Mouse (Mus musculus) small intestine, adult 2 months (tissue): ENCODE results near the gene Maml2. TPM values are rescaled to one million over a fixed set of nuclear protein-coding genes. Genes with fewer than 3 reads are reported as not detected.

Experiments used
- H3K27ac ChIP-seq: fragments of 200-500 bp; 2 replicates; pipeline ENCODE4 v1.5.1; 2012; ENCODE audit warnings: low read depth, low read length, control low read depth, inconsistent platforms; ENCODE audit not compliant: insufficient read depth
- H3K27me3 ChIP-seq: fragments of 200-500 bp; 2 replicates; pipeline ENCODE4 v1.6.1; 2012; ENCODE audit warnings: mild to moderate bottlenecking, moderate library complexity, low read length, inconsistent platforms; ENCODE audit not compliant: control insufficient read depth, insufficient read depth
- H3K36me3 ChIP-seq: fragments of 200-500 bp; 2 replicates; pipeline ENCODE4 v1.6.1; 2012; ENCODE audit warnings: mild to moderate bottlenecking, low read length, control low read depth, inconsistent platforms; ENCODE audit not compliant: control insufficient read depth, insufficient read depth
- H3K4me1 ChIP-seq: fragments of 200-500 bp; 2 replicates; pipeline ENCODE4 v1.6.1; 2012; ENCODE audit warnings: low read length, inconsistent platforms, mixed read lengths; ENCODE audit not compliant: control insufficient read depth, insufficient read depth, insufficient read length
- H3K4me3 ChIP-seq: fragments of 200-500 bp; 2 replicates; pipeline ENCODE4 v1.5.1; 2012; ENCODE audit warnings: low read depth, mild to moderate bottlenecking, control low read depth, inconsistent platforms, low read length, moderate library complexity
- CTCF ChIP-seq: fragments of 200-500 bp; IDR thresholded peaks from 2 replicates; pipeline ENCODE4 v1.5.1; 2012; ENCODE audit warnings: low read depth, mild to moderate bottlenecking, control low read depth, inconsistent platforms, low read length, moderate library complexity, mixed read lengths; ENCODE audit not compliant: insufficient replicate concordance, insufficient read length; ENCODE audit errors: extremely low read depth
- POLR2A ChIP-seq: fragments of 200-500 bp; IDR thresholded peaks from 2 replicates; pipeline ENCODE4 v1.6.1; 2012; ENCODE audit warnings: low read depth, mild to moderate bottlenecking, control low read depth, inconsistent platforms, low read length, moderate library complexity
- WGBS: fragments of 180-500 bp; shearing (Covaris S2); methylation state at CpG from one replicate; pipeline ENCODE4 v1.1.7; 2018; 5-methylcytosine and 5-hydroxymethylcytosine counted together
- polyA plus RNA-seq: library from polyadenylated mRNA; depleted of rRNA; stranded (reverse); fragments of >200 nt; gene quantifications from 2 replicates; pipeline ENCODE4 v1.2.3, GENCODE M21; 2012

The Maml2 gene
- polyA plus RNA-seq, 1 experiment = 2.8 TPM

- H3K4me3 ChIP-seq = no peak overlapping the region
- no peaks in the 10 kb centered on the region for H3K27me3 ChIP-seq
- WGBS = 82% methylated on average over 4 of the region's 4 CpGs
- TF ChIP-seq CTCF = no peak
- no peak for TF ChIP-seq POLR2A
- H3K27ac ChIP-seq = no peak overlapping the region
- H3K4me1 ChIP-seq = no peaks in the 10 kb centered on the region
- no peaks in the 10 kb centered on the region for H3K36me3 ChIP-seq
These were observed 354.1 kb downstream of the Maml2 start for GRCm38 (mm10) chr9:13651828-13652227.

DNA sequence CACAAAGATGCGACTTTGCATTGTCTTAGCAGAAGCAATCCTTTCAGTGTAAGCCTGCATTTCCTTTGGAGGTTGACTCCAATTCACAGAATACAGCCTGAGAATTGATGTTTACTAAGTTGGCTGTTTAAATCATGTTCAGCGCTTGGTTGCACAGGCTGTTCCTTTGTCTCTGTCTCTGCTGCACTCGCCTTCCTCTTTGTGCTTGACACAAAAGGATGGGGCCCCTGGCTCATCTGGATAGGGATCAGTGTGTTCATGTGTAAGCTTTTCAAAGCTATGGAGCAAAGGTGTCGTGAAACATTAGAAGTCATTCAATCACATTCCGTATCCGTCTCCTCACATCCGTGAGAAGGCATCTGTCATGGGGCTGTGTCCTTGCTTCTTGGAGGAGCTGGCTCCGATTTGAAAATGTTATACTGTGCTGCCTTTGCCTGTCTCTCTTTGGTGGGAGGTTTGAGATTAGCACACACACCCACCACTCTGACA, 354.7 kb downstream of the Maml2 start:
- TF ChIP-seq CTCF = no peak
- TF ChIP-seq POLR2A = no peak
- Histone ChIP-seq H3K27ac (no peak overlapping the region), H3K4me3 (no peak overlapping the region)

GRCm38 (mm10) chr9:13652917-13653316, 355.2 kb downstream of the Maml2 start:
- Histone ChIP-seq H3K27ac (no peak overlapping the region), H3K4me3 (no peak overlapping the region), H3K36me3 (no peaks in the 10 kb centered on the region), H3K27me3 (no peaks in the 10 kb centered on the region), H3K4me1 (no peaks in the 10 kb centered on the region)
- 20% methylated on average over 3 of the region's 3 CpGs for WGBS
- TF ChIP-seq CTCF (no peak), POLR2A (no peak)

More for the DNA sequence above, 354.7 kb downstream of the Maml2 start:
- no peaks in the 10 kb centered on the region for H3K27me3 ChIP-seq
- H3K4me1 ChIP-seq = no peaks in the 10 kb centered on the region
- WGBS = 83% methylated on average over 8 of the region's 8 CpGs
- no peaks in the 10 kb centered on the region for H3K36me3 ChIP-seq

DNA sequence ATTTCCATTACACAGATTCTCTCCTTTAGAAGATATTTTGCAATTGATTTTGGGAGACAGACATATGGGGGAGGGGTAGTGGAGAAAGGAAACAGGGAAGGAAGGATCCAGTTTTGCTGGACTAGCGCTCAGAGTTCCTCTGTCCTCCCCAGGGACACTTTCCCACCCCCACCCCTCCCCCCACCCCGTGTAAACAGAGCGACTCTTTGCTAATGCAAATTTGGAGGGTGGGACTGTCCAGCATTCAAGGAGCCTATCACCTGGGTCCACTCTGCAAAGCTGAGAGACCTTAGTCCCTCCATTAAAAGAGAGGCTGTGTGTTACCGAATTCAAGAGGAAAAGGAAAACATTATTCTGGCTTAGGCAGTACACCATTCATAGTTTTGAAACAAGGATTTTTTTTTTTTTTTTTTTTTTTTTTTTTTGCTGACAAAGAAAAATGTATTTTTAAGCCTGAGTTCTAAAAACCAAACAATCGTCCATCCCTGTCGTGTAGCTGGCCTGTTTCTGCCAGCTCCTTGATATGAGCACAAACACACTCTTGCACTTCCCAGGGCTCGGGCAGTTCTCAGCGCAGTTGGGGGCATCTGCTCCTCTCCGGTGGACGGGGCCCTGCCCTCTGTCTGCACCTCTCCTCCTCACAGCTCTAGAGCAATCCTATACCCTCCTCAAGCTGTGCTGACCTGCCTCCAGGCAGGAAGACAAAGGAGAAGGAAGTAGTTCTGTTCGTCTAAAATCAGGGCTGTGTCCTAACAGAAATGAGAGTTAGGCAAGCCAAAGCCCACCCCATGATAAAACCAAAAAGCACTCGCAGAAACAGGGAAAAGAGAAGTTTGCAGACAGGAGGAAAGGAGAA, 364.2 kb downstream of the Maml2 start:
- Histone ChIP-seq H3K4me1 (peaks cover 2% of the 10 kb centered on the region; the same call in 1 of the 2 replicates), H3K36me3 (no peaks in the 10 kb centered on the region), H3K4me3 (no peak overlapping the region), H3K27me3 (no peaks in the 10 kb centered on the region), H3K27ac (no peak overlapping the region)
- WGBS = 15% methylated on average over 12 of the region's 12 CpGs
- TF ChIP-seq POLR2A (no peak), CTCF (no peak)

DNA sequence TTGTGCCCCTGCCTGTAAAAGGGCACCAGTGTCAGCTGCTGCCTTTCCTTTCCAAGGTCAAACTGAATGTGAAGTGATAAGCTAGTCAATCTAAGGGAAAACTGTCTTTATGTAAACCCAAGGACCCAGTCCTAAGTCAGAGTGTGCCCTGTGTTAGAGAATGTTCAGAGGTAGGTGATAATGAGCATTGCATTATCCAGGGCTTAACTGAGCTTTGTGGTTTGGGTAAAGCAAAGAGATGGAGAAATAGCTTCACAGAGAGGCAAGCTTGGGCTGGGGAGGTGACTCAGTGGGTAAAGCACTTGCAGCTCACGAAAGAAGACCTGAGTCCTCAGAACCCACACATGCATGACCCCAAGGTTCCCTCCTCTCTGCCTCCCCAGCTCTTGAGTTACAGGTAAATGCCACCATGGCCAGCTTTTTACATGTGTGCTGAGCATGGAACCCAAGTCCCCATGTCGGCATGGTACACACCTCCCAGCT, 367.8 kb downstream of the Maml2 start:
- Histone ChIP-seq H3K4me3 (no peak overlapping the region), H3K36me3 (no peaks in the 10 kb centered on the region), H3K27me3 (no peaks in the 10 kb centered on the region), H3K27ac (no peak overlapping the region), H3K4me1 (peaks cover 2% of the 10 kb centered on the region; the same call in 1 of the 2 replicates)
- TF ChIP-seq POLR2A (no peak), CTCF (no peak)
- WGBS = 93% methylated on average over 2 of the region's 2 CpGs

DNA sequence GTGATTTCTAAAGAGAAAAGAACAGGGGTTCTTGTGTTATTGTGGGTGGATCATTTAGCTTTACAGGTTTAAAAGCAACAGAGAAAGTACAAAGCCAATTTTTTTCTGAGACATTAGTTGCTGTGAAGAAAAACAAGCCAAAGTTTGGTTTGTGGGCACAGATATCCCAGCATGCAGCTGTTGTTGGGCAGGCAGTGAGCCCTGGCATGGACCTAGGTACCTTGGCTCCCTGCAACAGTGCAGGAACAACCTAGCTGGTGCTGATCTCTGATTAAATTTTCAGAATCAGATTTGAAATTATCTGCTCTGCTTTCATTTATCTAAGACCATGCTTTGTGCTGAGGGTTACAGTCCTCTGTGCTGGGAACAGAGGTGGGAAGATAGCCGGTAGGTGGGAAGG, 370.2 kb downstream of the Maml2 start:
- Histone ChIP-seq H3K27me3 (no peaks in the 10 kb centered on the region), H3K4me3 (no peak overlapping the region), H3K36me3 (no peaks in the 10 kb centered on the region), H3K27ac (no peak overlapping the region), H3K4me1 (no peaks in the 10 kb centered on the region)
- TF ChIP-seq POLR2A (no peak), CTCF (no peak)
- WGBS = 96% methylated on average over 1 of the region's 1 CpGs

GRCm38 (mm10) chr9:13668742-13669141, 371.0 kb downstream of the Maml2 start:
- H3K27me3 ChIP-seq = no peaks in the 10 kb centered on the region
- no peaks in the 10 kb centered on the region for H3K4me1 ChIP-seq
- TF ChIP-seq CTCF (no peak), POLR2A (no peak)
- WGBS = 40% methylated on average over 2 of the region's 2 CpGs
- no peak overlapping the region for H3K4me3 ChIP-seq
- no peak overlapping the region for H3K27ac ChIP-seq
- no peaks in the 10 kb centered on the region for H3K36me3 ChIP-seq
